ENCODE assay signal across 8 mouse cellular contexts in genomic region chr6:121185232-121185631, GRCm38 (mm10). TPM values are rescaled to one million over a fixed set of nuclear protein-coding genes. Genes with fewer than 3 reads are reported as not detected.
A peak's percentile ranks its signal among the peaks of the same experiment; 100 is the strongest.
DNase-seq lines count a peak whose midpoint lies in the region; ATAC-seq and TF ChIP-seq lines count a peak whose summit lies in the region.

No protein-coding gene starts in this region.

- no peak for ATAC-seq in G1E (ENCODE audit: extremely low read depth, insufficient number of reproducible peaks, low FRiP score, poor library complexity, severe bottlenecking)
- no peak for ATAC-seq in hindbrain, embryonic 16.5 days

- H3K9ac ChIP-seq in hindbrain, embryonic 16.5 days (ENCODE audit: low read depth, low read length) = peak overlapping the region; percentile 33

- peak overlapping the region; percentile 82 for H3K4me2 ChIP-seq in hindbrain, embryonic 16.5 days (ENCODE audit: low read length)

- no peaks in the 10 kb centered on the region for H3K9me3 ChIP-seq in heart, embryonic 10.5 days
- no peaks in the 10 kb centered on the region for H3K9me3 ChIP-seq in G1E (replicated peaks)
- no peaks in the 10 kb centered on the region for H3K9me3 ChIP-seq in hindbrain, embryonic 16.5 days (ENCODE audit: control insufficient read depth, low read length)

- H3K4me1 ChIP-seq in heart, embryonic 10.5 days = peaks cover 18% of the 10 kb centered on the region
- H3K4me1 ChIP-seq in G1E (ENCODE audit: insufficient read depth, low read depth, low read length) = peaks cover 33% of the 10 kb centered on the region
- peaks cover 21% of the 10 kb centered on the region for H3K4me1 ChIP-seq in hindbrain, embryonic 16.5 days (ENCODE audit: control insufficient read depth, insufficient read depth, low read depth, low read length)

- no peaks in the 10 kb centered on the region for H3K27me3 ChIP-seq in heart, embryonic 10.5 days (ENCODE audit: insufficient read depth, poor library complexity, severe bottlenecking)
- peaks cover 2% of the 10 kb centered on the region; the same call in 1 of the 2 replicates for H3K27me3 ChIP-seq in G1E (ENCODE audit: insufficient read depth, low read length)
- H3K27me3 ChIP-seq in hindbrain, embryonic 16.5 days (replicated peaks; ENCODE audit: control insufficient read depth, insufficient read depth, low read length) = no peaks in the 10 kb centered on the region

- no peak overlapping the region for H3K27ac ChIP-seq in heart, embryonic 10.5 days
- H3K27ac ChIP-seq in hindbrain, embryonic 16.5 days (ENCODE audit: low read depth, low read length) = no peak overlapping the region

- TF ChIP-seq CTCF in G1E (IDR thresholded peaks at IDR 0.05; ENCODE audit: low read depth, low read length) = no peak

- no peak for DNase-seq in heart, embryonic 10.5 days (ENCODE audit: low spot score)
- DNase-seq in heart, postnatal 4 days = no peak
- no peak for DNase-seq in G1E (ENCODE audit: low spot score)
- DNase-seq in lung, postnatal 36 days = peak; percentile 34
- no peak for DNase-seq in ovary, postnatal 36 days (ENCODE audit: low spot score)
- DNase-seq in layer of hippocampus, postnatal 36 days = no peak
- DNase-seq in cerebellum, adult 9-10 months = no peak

- peaks cover 18% of the 10 kb centered on the region for H3K36me3 ChIP-seq in heart, embryonic 10.5 days
- H3K36me3 ChIP-seq in G1E (replicated peaks) = peaks cover 47% of the 10 kb centered on the region
- peaks cover 4% of the 10 kb centered on the region for H3K36me3 ChIP-seq in hindbrain, embryonic 16.5 days (ENCODE audit: control insufficient read depth, insufficient read depth, low read length)

- WGBS in heart, embryonic 10.5 days = 85% methylated on average over 8 of the region's 8 CpGs
- WGBS in hindbrain, embryonic 16.5 days = 86% methylated on average over 8 of the region's 8 CpGs

- 0 out of 2 replicates have a peak overlapping the region, but pooled peaks have one; percentile 80 for H3K4me3 ChIP-seq in heart, embryonic 10.5 days
- H3K4me3 ChIP-seq in G1E (ENCODE audit: low read depth, low read length) = peak overlapping the region; percentile 84; the same call in 1 of the 2 replicates
- peak overlapping the region; percentile 74 for H3K4me3 ChIP-seq in hindbrain, embryonic 16.5 days (ENCODE audit: low read length)

RNA-seq across cellular contexts. Expression of gene Pex26, which starts 1.8 kb away (rescaled TPM):
- 5.1 and 6.6 TPM in 2 replicates for polyA plus RNA-seq in heart, embryonic 10.5 days (2016; fragmentation: Nextera tagmentation; extraction: Ambion mirVana)
- total RNA-seq in heart, postnatal 4 days (2021) = 1 to 10 TPM; 6.4 to 8.0 TPM
- total RNA-seq in G1E (2014; fragmentation: Nextera tagmentation) (14.0 and 16.9 TPM in 2 replicates), G1E (2017) (13.8 and 15.7 TPM in 2 replicates)
- polyA plus RNA-seq in G1E (2012) = 7.2 and 8.6 TPM in 2 replicates
- polyA plus RNA-seq in hindbrain, embryonic 16.5 days (2015; fragmentation: Nextera tagmentation; extraction: Ambion mirVana) = 13.5 and 15.6 TPM in 2 replicates
- 10 to 100 TPM; 11.6 to 11.9 TPM for total RNA-seq in layer of hippocampus, postnatal 36 days (2021)

RNA-seq across cellular contexts. Expression of gene Tuba8, which starts 25.3 kb away (rescaled TPM):
- polyA plus RNA-seq in heart, embryonic 10.5 days (2016; fragmentation: Nextera tagmentation; extraction: Ambion mirVana) = 0.95 and 2.3 TPM in 2 replicates
- total RNA-seq in heart, postnatal 4 days (2021) = 10 to 100 TPM; 20.9 to 27.5 TPM
- not detected in 2 replicates for total RNA-seq in G1E (2014; fragmentation: Nextera tagmentation)
- total RNA-seq in G1E (2017) = 0.38 and 0.58 TPM in 2 replicates
- polyA plus RNA-seq in G1E (2012) = 0.03 TPM in 1 of 2 replicates, not detected in the other
- polyA plus RNA-seq in hindbrain, embryonic 16.5 days (2015; fragmentation: Nextera tagmentation; extraction: Ambion mirVana) = 1.0 and 1.8 TPM in 2 replicates
- 1 to 10 TPM; 4.9 to 6.9 TPM for total RNA-seq in layer of hippocampus, postnatal 36 days (2021)

RNA-seq across cellular contexts. Expression of gene Mical3, which starts 54.4 kb away (rescaled TPM):
- polyA plus RNA-seq in heart, embryonic 10.5 days (2016; fragmentation: Nextera tagmentation; extraction: Ambion mirVana) = 25.8 and 37.3 TPM in 2 replicates
- 100 to 1,000 TPM; 201 to 216 TPM for total RNA-seq in heart, postnatal 4 days (2021)
- total RNA-seq in G1E (2014; fragmentation: Nextera tagmentation) (107 and 109 TPM in 2 replicates), G1E (2017) (20.4 and 20.9 TPM in 2 replicates)
- polyA plus RNA-seq in G1E (2012) = 29.8 and 38.1 TPM in 2 replicates
- 31.4 and 32.9 TPM in 2 replicates for polyA plus RNA-seq in hindbrain, embryonic 16.5 days (2015; fragmentation: Nextera tagmentation; extraction: Ambion mirVana)
- total RNA-seq in layer of hippocampus, postnatal 36 days (2021) = 100 to 1,000 TPM in 1 of 2 experiments, 10 to 100 TPM in 1; 88.3 to 103 TPM
